In genomic region chr2:58029404-58029803, GRCm38 (mm10) we compare ENCODE assay signal across 8 mouse cellular contexts. TPM values are rescaled to one million over a fixed set of nuclear protein-coding genes. Genes with fewer than 3 reads are reported as not detected.
DNase-seq lines count a peak whose midpoint lies in the region; ATAC-seq and TF ChIP-seq lines count a peak whose summit lies in the region.

No protein-coding gene starts in this region.

- TF ChIP-seq POLR2A in spleen, adult 2 months (IDR thresholded peaks at IDR 0.05; ENCODE audit: low read depth, low read length) = no peak

- no peak overlapping the region for H3K9ac ChIP-seq in heart, postnatal 0 days (replicated peaks; ENCODE audit: low read depth, low read length)

- no peaks in the 10 kb centered on the region for H3K27me3 ChIP-seq in heart, postnatal 0 days (ENCODE audit: control insufficient read depth, insufficient read depth, low read length)
- H3K27me3 ChIP-seq in spleen, adult 2 months (ENCODE audit: control insufficient read depth, insufficient read depth, low read length) = no peaks in the 10 kb centered on the region

- no peak for TF ChIP-seq EP300 in heart, postnatal 0 days (IDR thresholded peaks at IDR 0.05; ENCODE audit: low read depth)

- ATAC-seq in heart, postnatal 0 days (ENCODE audit: insufficient read depth, low read depth) = no peak

- no peaks in the 10 kb centered on the region for H3K36me3 ChIP-seq in heart, postnatal 0 days (replicated peaks; ENCODE audit: control insufficient read depth, insufficient read depth, low read length)
- no peaks in the 10 kb centered on the region for H3K36me3 ChIP-seq in spleen, adult 2 months (ENCODE audit: control insufficient read depth, insufficient read depth, low read length)

- no peak overlapping the region for H3K4me3 ChIP-seq in heart, postnatal 0 days (ENCODE audit: low read depth, low read length)
- H3K4me3 ChIP-seq in spleen, adult 2 months (ENCODE audit: extremely low read depth, insufficient read depth, insufficient read length) = no peak overlapping the region; the same call in 1 of the 2 replicates

- TF ChIP-seq CTCF in heart, postnatal 0 days (IDR thresholded peaks at IDR 0.05; ENCODE audit: low read depth) = peak; percentile 69
- TF ChIP-seq CTCF in spleen, adult 2 months (IDR thresholded peaks at IDR 0.05; ENCODE audit: extremely low read depth, insufficient read depth, insufficient read length, insufficient replicate concordance) = peak; percentile 7; the same call in 1 of the 2 replicates

- 20% methylated on average over 7 of the region's 7 CpGs for WGBS in heart, postnatal 0 days
- 20% methylated on average over 7 of the region's 7 CpGs for WGBS in spleen, adult 2 months

- no peaks in the 10 kb centered on the region for H3K9me3 ChIP-seq in heart, postnatal 0 days (replicated peaks; ENCODE audit: control insufficient read depth, low read length)

- H3K27ac ChIP-seq in heart, postnatal 0 days (ENCODE audit: low read depth) = no peak overlapping the region
- H3K27ac ChIP-seq in spleen, adult 2 months (ENCODE audit: insufficient read depth, low read length) = no peak overlapping the region

- no peaks in the 10 kb centered on the region for H3K4me1 ChIP-seq in heart, postnatal 0 days (ENCODE audit: control insufficient read depth, insufficient read depth)
- H3K4me1 ChIP-seq in spleen, adult 2 months (ENCODE audit: control insufficient read depth, insufficient read depth, insufficient read length) = no peaks in the 10 kb centered on the region

- no peak overlapping the region for H3K4me2 ChIP-seq in heart, postnatal 0 days (ENCODE audit: low read depth, low read length)

- DNase-seq in heart, postnatal 0 days (ENCODE audit: low spot score) = peak; percentile 53
- DNase-seq in heart, postnatal 4 days = no peak
- DNase-seq in spleen, adult 2 months (ENCODE audit: low read depth in 1 of 2, low spot score in 2 of 2) = peak in 1 of 2 experiments; percentile 37
- DNase-seq in spleen, postnatal 4 days (ENCODE audit: low spot score in 2 of 2) = no peak
- peak; percentile 39 to 79 for DNase-seq in cerebellum, postnatal 10 days
- peak; percentile 20 for DNase-seq in lung, postnatal 25 days (ENCODE audit: low spot score)
- DNase-seq in gastrocnemius, adult 8-10 months (ENCODE audit: low spot score in 2 of 2) = no peak
- DNase-seq in layer of hippocampus, postnatal 10 days (ENCODE audit: low spot score in 2 of 2) = no peak

RNA-seq across cellular contexts. Expression of gene Ermn, which starts 23.3 kb away (rescaled TPM):
- not detected in 2 replicates for total RNA-seq in heart, postnatal 0 days (2014; rRNA removed; ENCODE audit: low replicate concordance)
- polyA plus RNA-seq in heart, postnatal 0 days (2015; fragmentation: Nextera tagmentation; extraction: Ambion mirVana) = not detected in 2 replicates
- total RNA-seq in heart, postnatal 4 days (2021) = not detected
- polyA plus RNA-seq in spleen, adult 2 months (2012; rRNA removed) = not detected in 2 replicates
- not detected for total RNA-seq in gastrocnemius, adult 8-10 months (2022)
- 1 to 10 TPM in 1 of 2 experiments, under 1 TPM in 1; 0.96 to 1.0 TPM for total RNA-seq in layer of hippocampus, postnatal 10 days (2021)

RNA-seq across cellular contexts. Expression of gene Galnt5, which starts 31.7 kb away (rescaled TPM):
- total RNA-seq in heart, postnatal 0 days (2014; rRNA removed; ENCODE audit: low replicate concordance) = 0.08 and 0.73 TPM in 2 replicates
- polyA plus RNA-seq in heart, postnatal 0 days (2015; fragmentation: Nextera tagmentation; extraction: Ambion mirVana) = 0.27 and 0.37 TPM in 2 replicates
- total RNA-seq in heart, postnatal 4 days (2021) = 1 to 10 TPM in 1 of 2 experiments, under 1 TPM in 1; 0.79 to 1.2 TPM
- 0.02 TPM in 1 of 2 replicates, not detected in the other for polyA plus RNA-seq in spleen, adult 2 months (2012; rRNA removed)
- total RNA-seq in gastrocnemius, adult 8-10 months (2022) = 1 to 10 TPM; 1.1 to 1.5 (median 1.2) TPM
- total RNA-seq in layer of hippocampus, postnatal 10 days (2021) = under 1 TPM; 0.09 to 0.23 TPM

Comparison
In these comparisons a context has a peak if more than half of its experiments do, and no peak if none do; other contexts are left out.
1. DNase-seq: peak in heart, postnatal 0 days (single experiment), cerebellum, postnatal 10 days (2 of 2) and lung, postnatal 25 days (single experiment); none in heart, postnatal 4 days (single experiment), spleen, postnatal 4 days (0 of 2), gastrocnemius, adult 8-10 months (0 of 2) and layer of hippocampus, postnatal 10 days (0 of 2).